In genomic region chr7:112183258-112183841, GRCm38 (mm10) we compare ENCODE assay signal across 9 mouse cellular contexts. TPM values are rescaled to one million over a fixed set of nuclear protein-coding genes. Genes with fewer than 3 reads are reported as not detected.
DNase-seq lines count a peak whose midpoint lies in the region; ATAC-seq lines count a peak whose summit lies in the region.
"Had no signal": no experiment of that assay in that cellular context is flagged by ENCODE, and none has a peak within 500 bp of the region (broad histone marks: within the 10 kb centered on the region; RNA-seq: fewer than 3 reads in every experiment).

No protein-coding gene starts in this region.

- peaks cover 8% of the 10 kb centered on the region for H3K4me1 ChIP-seq in forebrain, embryonic 15.5 days
- peaks cover 6% of the 10 kb centered on the region for H3K4me1 ChIP-seq in lung, embryonic 16.5 days (replicated peaks; ENCODE audit: control insufficient read depth, insufficient read depth, low read length)

- H3K4me2 ChIP-seq in forebrain, embryonic 15.5 days (replicated peaks): no peak overlapping the region
- H3K4me2 ChIP-seq in lung, embryonic 16.5 days (ENCODE audit: low read depth, low read length): no peak overlapping the region
- H3K4me2 ChIP-seq: heart, embryonic 15.5 days had no signal

- ATAC-seq in forebrain, embryonic 15.5 days (replicated peaks): peak; percentile 32
- peak; percentile 63 to 70 for ATAC-seq in hematopoietic stem cell, adult 5-6 weeks (replicated peaks in 1 of 2; ENCODE audit: insufficient read depth in 1 of 2, low FRiP score in 2 of 2, low TSS enrichment in 1 of 2, low read depth in 1 of 2, poor library complexity in 2 of 2, severe bottlenecking in 2 of 2)
- peak; percentile 39; the same call in 1 of the 2 replicates for ATAC-seq in lung, embryonic 16.5 days (ENCODE audit: low read depth)

- DNase-seq in ES-CJ7 (ENCODE audit: low read depth, low spot score): peak; percentile 90
- DNase-seq in c-Kit-positive CD71-positive TER-119-positive erythroid progenitor cells, embryonic 14.5 days (ENCODE audit: low spot score): peak; percentile 60
- peak; percentile 93 for DNase-seq in layer of hippocampus, adult 9-10 months (ENCODE audit: low spot score)
- DNase-seq in ovary, postnatal 14 days (ENCODE audit: low spot score): peak; percentile 91
- peak; percentile 79 for DNase-seq in thymus, postnatal 0 days (ENCODE audit: low spot score)

- no peaks in the 10 kb centered on the region for H3K36me3 ChIP-seq in forebrain, embryonic 15.5 days
- H3K36me3 ChIP-seq in lung, embryonic 16.5 days (ENCODE audit: control insufficient read depth, insufficient read depth, low read length): no peaks in the 10 kb centered on the region
- H3K36me3 ChIP-seq: heart, embryonic 15.5 days had no signal

- no peak overlapping the region for H3K4me3 ChIP-seq in forebrain, embryonic 15.5 days
- no peak overlapping the region for H3K4me3 ChIP-seq in lung, embryonic 16.5 days (ENCODE audit: low read length)
- H3K4me3 ChIP-seq: heart, embryonic 15.5 days had no signal

- no peak overlapping the region for H3K27ac ChIP-seq in forebrain, embryonic 15.5 days (replicated peaks)
- H3K27ac ChIP-seq in lung, embryonic 16.5 days (ENCODE audit: low read length): no peak overlapping the region
- H3K27ac ChIP-seq: heart, embryonic 15.5 days had no signal

- no peaks in the 10 kb centered on the region for H3K27me3 ChIP-seq in forebrain, embryonic 15.5 days
- no peaks in the 10 kb centered on the region for H3K27me3 ChIP-seq in lung, embryonic 16.5 days (ENCODE audit: control insufficient read depth, insufficient read depth, low read depth, low read length)
- H3K27me3 ChIP-seq: heart, embryonic 15.5 days had no signal

- no peak overlapping the region for H3K9ac ChIP-seq in forebrain, embryonic 15.5 days (replicated peaks)
- no peak overlapping the region for H3K9ac ChIP-seq in lung, embryonic 16.5 days (ENCODE audit: low read length)
- H3K9ac ChIP-seq: heart, embryonic 15.5 days had no signal

- 40% methylated on average over 5 of the region's 5 CpGs for WGBS in forebrain, embryonic 15.5 days
- 27% methylated on average over 5 of the region's 5 CpGs for WGBS in lung, embryonic 16.5 days

- no peaks in the 10 kb centered on the region for H3K9me3 ChIP-seq in forebrain, embryonic 15.5 days
- H3K9me3 ChIP-seq in lung, embryonic 16.5 days (ENCODE audit: control insufficient read depth, low read length): no peaks in the 10 kb centered on the region
- H3K9me3 ChIP-seq: heart, embryonic 15.5 days had no signal

RNA-seq across cellular contexts. Expression of gene Dkk3, which starts 24.5 kb away (rescaled TPM):
- polyA plus RNA-seq in forebrain, embryonic 15.5 days (2015; fragmentation: Nextera tagmentation; extraction: Ambion mirVana): 22.3 and 25.9 TPM in 2 replicates
- 0.56 TPM in 1 of 2 replicates, not detected in the other for total RNA-seq in hematopoietic stem cell, adult 5-6 weeks (2017)
- 45.5 and 48.2 TPM in 2 replicates for polyA plus RNA-seq in lung, embryonic 16.5 days (2015; fragmentation: Nextera tagmentation; extraction: Ambion mirVana)
- 2.6 and 3.0 TPM in 2 replicates for polyA plus RNA-seq in thymus, postnatal 0 days (2015; fragmentation: Nextera tagmentation; extraction: Ambion mirVana)

RNA-seq across cellular contexts. Expression of gene Mical2, which starts 42.3 kb away (rescaled TPM):
- polyA plus RNA-seq in forebrain, embryonic 15.5 days (2015; fragmentation: Nextera tagmentation; extraction: Ambion mirVana): 5.9 and 7.0 TPM in 2 replicates
- 1.4 and 1.5 TPM in 2 replicates for total RNA-seq in hematopoietic stem cell, adult 5-6 weeks (2017)
- 27.3 and 27.6 TPM in 2 replicates for polyA plus RNA-seq in lung, embryonic 16.5 days (2015; fragmentation: Nextera tagmentation; extraction: Ambion mirVana)
- polyA plus RNA-seq in thymus, postnatal 0 days (2015; fragmentation: Nextera tagmentation; extraction: Ambion mirVana): 0.51 and 0.85 TPM in 2 replicates
